Mouse (Mus musculus): ENCODE measurements around the gene Slit1.

GRCm38 (mm10) chr19:41686194-41686593, 57.3 kb downstream of the Slit1 start:
- TF ChIP-seq MAX (IDR thresholded peaks at IDR 0.05; ENCODE audit: low read length) (no peak), ZC3H11A (IDR thresholded peaks at IDR 0.05; ENCODE audit: low read depth, low read length) (no peak), NRF1 (IDR thresholded peaks at IDR 0.05; ENCODE audit: low read depth, low read length) (no peak), POLR2A (IDR thresholded peaks at IDR 0.05; ENCODE audit: low read depth, low read length) (no peak), CTCF (conservative IDR thresholded peaks at IDR 0.05 in 1 of 2, IDR thresholded peaks at IDR 0.05 in 1 of 2; ENCODE audit: low read depth in 2 of 2, low read length in 2 of 2) (peak; percentile 10 to 60; a peak in 2 of 4 replicates), EP300 (IDR thresholded peaks at IDR 0.05; ENCODE audit: low read length) (no peak), PAX5 (IDR thresholded peaks at IDR 0.05; ENCODE audit: low read length) (no peak)

Measured in CH12.LX (cell line).